Mouse (Mus musculus) hindbrain, postnatal 0 days (tissue): ENCODE data around the gene Tubg1. TPM values are rescaled to one million over a fixed set of nuclear protein-coding genes. Genes with fewer than 3 reads are reported as not detected.

Source experiments
- ATAC-seq: fragments of 200-750 bp; cut with Nextera tagmentation; 2 replicates; pipeline ENCODE4 v1.8.0; 2017; ENCODE audit warnings: mild to moderate bottlenecking, moderate TSS enrichment, moderate library complexity
- DNase-seq: peaks from one replicate; pipeline ENCODE4 v3.0.0-alpha.2; 2015; ENCODE audit warnings: low spot score
- H3K27ac ChIP-seq: fragments of 300-500 bp; sonication (generic); 2 replicates; pipeline ENCODE4 v1.5.1; 2014; ENCODE audit warnings: mild to moderate bottlenecking
- H3K27me3 ChIP-seq: fragments of 300-500 bp; sonication (generic); 2 replicates; pipeline ENCODE4 v1.6.1; 2014; ENCODE audit warnings: low read length, mixed read lengths; ENCODE audit not compliant: insufficient read depth
- H3K36me3 ChIP-seq: fragments of 300-500 bp; sonication (generic); 2 replicates; pipeline ENCODE4 v1.6.1; 2014; ENCODE audit warnings: low read length, mixed read lengths; ENCODE audit not compliant: insufficient read depth
- H3K4me1 ChIP-seq: fragments of 300-500 bp; sonication (generic); 2 replicates; pipeline ENCODE4 v1.6.1; 2014; ENCODE audit warnings: antibody characterized with exemption, low read length, mixed read lengths; ENCODE audit not compliant: insufficient read depth
- H3K4me2 ChIP-seq: fragments of 300-500 bp; sonication (generic); 2 replicates; pipeline ENCODE4 v1.6.1; 2014; ENCODE audit warnings: low read depth, mild to moderate bottlenecking, low read length, moderate library complexity, mixed read lengths
- H3K4me3 ChIP-seq: fragments of 300-500 bp; sonication (generic); 2 replicates; pipeline ENCODE4 v1.5.1; 2014; ENCODE audit warnings: low read length
- H3K9ac ChIP-seq: fragments of 300-500 bp; sonication (generic); replicated peaks from 2 replicates; pipeline ENCODE4 v1.6.1; 2014; ENCODE audit warnings: mild to moderate bottlenecking, low read length, moderate library complexity, mixed read lengths
- H3K9me3 ChIP-seq: fragments of 300-500 bp; sonication (generic); 2 replicates; pipeline ENCODE4 v1.6.1; 2016; ENCODE audit warnings: low read length, mixed read lengths
- CTCF ChIP-seq: IDR thresholded peaks from 2 replicates; pipeline ENCODE4 v1.5.1; 2016; ENCODE audit warnings: antibody characterized with exemption, control low read depth, low read depth
- WGBS: fragments of 180-500 bp; shearing (Covaris S2); extraction: QIAGEN DNeasy Blood & Tissue Kit; methylation state at CpG from one replicate; pipeline ENCODE4 v1.1.7; 2014; 5-methylcytosine and 5-hydroxymethylcytosine counted together
- polyA plus RNA-seq: library from polyadenylated mRNA; unstranded; fragments of >200 nt; fragmentation: Nextera tagmentation; extraction: Ambion mirVana; gene quantifications from 2 replicates; pipeline ENCODE4 v1.2.1, GENCODE M21; 2015
- total RNA-seq: library from RNA; depleted of rRNA; stranded (reverse); fragments of >200 nt; gene quantifications from 2 replicates; pipeline ENCODE4 v1.2.3, GENCODE M21; 2014

Gene Tubg1
- total and polyA plus RNA-seq, 2 experiments from 2014 or later, result 68.3 to 72.8 TPM

DNA sequence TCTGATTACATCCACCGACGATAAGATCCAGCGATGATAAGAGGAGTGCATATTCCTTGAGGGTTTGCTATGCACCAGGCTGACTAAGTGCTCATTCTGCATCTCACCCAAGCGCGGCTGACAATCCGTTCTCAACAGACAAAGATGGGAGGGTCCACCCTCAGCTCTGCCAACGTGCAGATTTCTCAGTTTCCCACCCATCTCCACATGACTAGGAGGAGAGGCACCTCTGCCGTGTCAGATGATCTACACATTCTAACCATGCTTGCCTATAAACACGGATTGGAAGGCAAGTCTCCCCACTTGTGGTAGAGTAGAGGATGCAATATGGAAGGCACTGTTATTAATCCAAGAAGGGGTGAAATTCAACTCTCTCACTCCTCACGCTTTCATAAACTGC, 29.0 kb downstream of the Tubg1 start:
- Histone ChIP-seq H3K4me2 (no peak overlapping the region), H3K27ac (peak overlapping the region; percentile 41), H3K9ac (no peak overlapping the region), H3K4me3 (no peak overlapping the region), H3K36me3 (no peaks in the 10 kb centered on the region), H3K9me3 (no peaks in the 10 kb centered on the region), H3K4me1 (0 out of 2 replicates have a peak, but pooled peaks cover under 1% of the 10 kb centered on the region), H3K27me3 (no peaks in the 10 kb centered on the region)
- DNase-seq, result no peak
- WGBS, result 72% methylated on average over 10 of the region's 10 CpGs
- ATAC-seq, result no peak
- no peak for TF ChIP-seq CTCF

- peak overlapping the region; percentile 41 for H3K27ac ChIP-seq
- H3K36me3 ChIP-seq, result no peaks in the 10 kb centered on the region
- H3K4me1 ChIP-seq, result no peaks in the 10 kb centered on the region
- TF ChIP-seq CTCF, result no peak
- H3K9me3 ChIP-seq, result no peaks in the 10 kb centered on the region
- no peak overlapping the region for H3K4me2 ChIP-seq
- DNase-seq (peak; percentile 69), ATAC-seq (no peak)
- WGBS, result 41% methylated on average over 9 of the region's 9 CpGs
- no peak overlapping the region for H3K4me3 ChIP-seq
- no peaks in the 10 kb centered on the region for H3K27me3 ChIP-seq
- H3K9ac ChIP-seq, result no peak overlapping the region
Observed at GRCm38 (mm10) chr11:101149178-101150105, 29.7 kb downstream of the Tubg1 start.

GRCm38 (mm10) chr11:101151063-101151462, 31.3 kb downstream of the Tubg1 start:
- Histone ChIP-seq H3K9ac (no peak overlapping the region), H3K4me3 (no peak overlapping the region), H3K4me2 (no peak overlapping the region), H3K4me1 (no peaks in the 10 kb centered on the region), H3K27me3 (no peaks in the 10 kb centered on the region), H3K36me3 (no peaks in the 10 kb centered on the region), H3K9me3 (no peaks in the 10 kb centered on the region), H3K27ac (no peak overlapping the region)
- DNase-seq, result no peak
- no peak for TF ChIP-seq CTCF
- WGBS, result 50% methylated on average over 2 of the region's 2 CpGs
- ATAC-seq, result no peak

- Histone ChIP-seq H3K36me3 (no peaks in the 10 kb centered on the region), H3K27ac (no peak overlapping the region), H3K9me3 (no peaks in the 10 kb centered on the region), H3K9ac (no peak overlapping the region), H3K4me1 (no peaks in the 10 kb centered on the region), H3K4me3 (no peak overlapping the region), H3K27me3 (no peaks in the 10 kb centered on the region), H3K4me2 (no peak overlapping the region)
- no peak for DNase-seq
- TF ChIP-seq CTCF, result no peak
- 81% methylated on average over 1 of the region's 1 CpGs for WGBS
- no peak for ATAC-seq
Observed at GRCm38 (mm10) chr11:101152825-101153224, 33.1 kb downstream of the Tubg1 start.

DNA sequence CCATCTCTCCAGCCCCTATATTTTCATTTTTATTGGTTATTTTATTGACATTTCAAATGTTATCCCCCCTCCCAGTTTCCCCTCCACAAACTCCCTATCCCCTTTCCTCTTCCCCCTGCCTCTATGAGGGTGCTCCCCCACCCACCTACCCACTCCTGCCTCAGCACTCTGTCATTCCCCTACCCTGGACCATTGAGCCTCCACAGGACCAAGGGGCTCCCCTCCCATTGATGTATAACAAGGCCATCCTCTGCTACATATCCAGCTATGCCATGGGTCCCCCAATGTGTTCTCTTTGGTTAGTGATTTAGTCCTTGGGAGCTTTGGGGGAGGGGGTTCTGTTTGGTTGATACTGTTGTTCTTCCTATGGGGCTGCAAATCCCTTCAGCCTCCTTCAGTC, 34.9 kb downstream of the Tubg1 start:
- TF ChIP-seq CTCF, result no peak
- no peak for ATAC-seq

DNA sequence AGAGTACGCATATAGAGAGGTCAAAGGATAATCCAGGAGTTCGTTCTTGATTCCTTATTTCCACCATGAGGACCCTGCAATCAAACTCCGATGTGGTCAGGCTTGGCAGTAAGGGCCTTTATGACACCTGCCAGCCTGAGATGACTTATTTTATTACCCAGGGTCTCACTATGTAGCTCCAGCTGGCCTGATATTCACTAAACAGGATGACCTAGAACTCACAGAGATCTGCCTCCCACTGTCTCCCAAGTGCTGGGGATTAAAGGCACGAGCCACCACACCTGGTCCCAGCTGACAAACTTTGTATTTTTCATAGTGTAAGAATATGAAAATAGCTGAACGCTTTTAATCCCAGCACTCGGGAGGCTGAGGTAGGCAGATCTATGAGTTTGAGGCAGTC, 35.4 kb downstream of the Tubg1 start:
- no peaks in the 10 kb centered on the region for H3K9me3 ChIP-seq
- H3K27ac ChIP-seq, result 0 out of 2 replicates have a peak overlapping the region, but pooled peaks have one; percentile 79
- 68% methylated on average over 6 of the region's 6 CpGs for WGBS
- H3K4me3 ChIP-seq, result no peak overlapping the region
- TF ChIP-seq CTCF, result no peak
- peak overlapping the region; percentile 62; the same call in 1 of the 2 replicates for H3K4me2 ChIP-seq
- no peaks in the 10 kb centered on the region for H3K36me3 ChIP-seq
- no peak for DNase-seq
- no peaks in the 10 kb centered on the region for H3K4me1 ChIP-seq
- ATAC-seq, result no peak
- no peak overlapping the region for H3K9ac ChIP-seq
- no peaks in the 10 kb centered on the region for H3K27me3 ChIP-seq

More for the DNA sequence above, 34.9 kb downstream of the Tubg1 start:
- no peak overlapping the region for H3K9ac ChIP-seq
- H3K4me3 ChIP-seq, result no peak overlapping the region
- H3K9me3 ChIP-seq, result no peaks in the 10 kb centered on the region
- no peak overlapping the region for H3K27ac ChIP-seq
- no peak for DNase-seq
- no peaks in the 10 kb centered on the region for H3K27me3 ChIP-seq
- no peak overlapping the region for H3K4me2 ChIP-seq
- no peaks in the 10 kb centered on the region for H3K36me3 ChIP-seq
- H3K4me1 ChIP-seq, result no peaks in the 10 kb centered on the region
